Mouse (Mus musculus) CD4-positive naive resting alpha-beta T cell, adult 57 days (primary cell): ENCODE data around the gene Asic2. TPM values are rescaled to one million over a fixed set of nuclear protein-coding genes. Genes with fewer than 3 reads are reported as not detected.

Experiments
- total RNA-seq: library from RNA; stranded (reverse); gene quantifications from one replicate; pipeline ENCODE4 v1.2.4, GENCODE M21; 2023

The Asic2 gene
- total RNA-seq = not detected

DNA sequence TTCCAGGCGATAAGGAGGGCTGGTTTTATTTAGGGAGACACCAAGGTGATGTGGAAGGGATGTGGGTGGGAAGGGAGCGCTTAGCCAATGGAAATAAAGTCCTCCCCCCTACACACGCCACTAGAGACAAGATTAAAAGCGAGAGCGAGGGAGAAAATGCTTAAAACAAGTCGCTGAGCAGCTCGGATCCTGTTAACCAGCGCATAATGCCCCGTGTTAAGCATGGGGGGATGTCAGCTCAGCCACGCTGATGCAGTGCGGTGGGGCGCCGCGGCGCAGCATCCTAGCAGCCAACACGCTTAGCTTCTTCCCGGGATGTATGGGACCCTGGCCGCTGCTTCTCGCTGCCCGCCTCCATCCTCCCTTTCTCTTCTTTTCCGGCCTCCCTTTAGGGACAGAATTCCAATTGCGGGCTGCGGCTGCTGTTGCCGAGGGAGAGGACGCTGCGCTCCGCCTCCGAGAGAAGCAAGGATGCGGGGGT lies at the start of gene Asic2:
Asic2 (minus strand) TSS at position 57 of the 481 bp plus-strand sequence.

DNA sequence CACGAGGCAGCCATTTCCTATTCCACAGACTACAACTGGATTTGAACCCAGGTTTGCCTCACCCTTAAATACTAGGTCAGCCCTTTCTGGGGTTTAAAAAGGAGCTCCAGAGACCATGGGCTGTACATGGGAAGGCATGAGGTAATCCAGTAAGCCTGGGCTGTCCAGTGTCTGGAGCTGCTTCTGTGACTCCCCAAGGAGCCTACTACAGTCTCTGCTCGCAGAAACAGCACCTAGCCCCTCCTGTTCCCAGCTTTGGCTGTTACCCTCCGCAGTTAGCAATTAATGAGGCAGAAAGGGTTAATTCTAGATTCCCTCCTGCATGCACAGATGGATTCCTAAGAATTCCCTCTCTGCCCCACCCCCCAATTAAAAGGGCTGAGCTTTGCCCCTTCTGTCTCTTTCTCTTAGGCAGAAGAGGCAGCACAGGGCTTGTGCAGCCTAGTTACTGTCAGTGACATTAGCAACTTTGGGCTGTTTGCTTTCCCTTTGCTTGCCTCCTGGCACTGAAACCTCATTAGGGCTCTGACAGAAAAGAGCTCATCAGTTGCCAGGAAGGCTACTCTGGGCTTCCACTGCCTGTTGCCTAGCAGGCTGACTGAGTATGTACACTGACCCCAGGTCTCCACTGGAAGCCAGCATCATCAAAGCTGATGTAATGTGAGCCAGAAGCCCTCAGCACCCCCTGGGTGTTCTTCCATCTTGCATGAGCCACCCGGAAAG lies 107.8 kb downstream of the Asic2 start, which contains the start of gene 5530401A14Rik:
5530401A14Rik (plus strand) TSS at position 424 of the 723 bp plus-strand sequence.

DNA sequence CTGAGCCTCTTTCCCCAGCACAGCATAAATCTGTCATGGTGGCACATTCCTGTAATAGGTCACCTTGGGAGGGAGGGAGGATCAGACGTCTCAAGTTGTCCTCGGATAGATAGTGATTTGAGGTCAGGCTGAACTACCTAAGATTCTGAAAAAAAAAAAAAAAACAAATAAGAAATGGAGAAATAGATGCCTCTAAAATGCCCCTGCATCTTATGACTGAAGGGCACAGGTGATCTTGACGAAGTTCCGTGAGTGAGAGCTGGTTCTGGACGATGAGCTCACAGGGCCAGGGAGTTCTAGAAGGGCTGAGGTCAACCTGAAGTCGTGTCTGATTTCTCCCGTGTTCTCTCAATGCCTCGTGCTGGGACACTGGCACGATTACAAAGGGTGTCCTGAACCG lies 1110.2 kb downstream of the Asic2 start, which contains the start of gene Spaca3:
Spaca3 (plus strand) TSS at position 301 of the 400 bp plus-strand sequence.

Other genes starting within 250 kb of the Asic2 start
- not detected for gene 5530401A14Rik, start 107.8 kb downstream of the Asic2 start, total RNA-seq
- 0.77 TPM for gene Ccl2, start 67.1 kb upstream of the Asic2 start, total RNA-seq
- gene Gm17268, start 70.1 kb upstream of the Asic2 start, total RNA-seq = not detected
- gene Ccl7, start 77.3 kb upstream of the Asic2 start, total RNA-seq = not detected
- not detected for gene Ccl11, start 89.4 kb upstream of the Asic2 start, total RNA-seq
- not detected for gene Ccl12, start 133.4 kb upstream of the Asic2 start, total RNA-seq
- gene Ccl8, start 146.7 kb upstream of the Asic2 start, total RNA-seq = not detected